Mouse (Mus musculus) kidney, embryonic 14.5 days (tissue): ENCODE data around the gene Golm1. TPM values are rescaled to one million over a fixed set of nuclear protein-coding genes. Genes with fewer than 3 reads are reported as not detected.
A peak's percentile ranks its signal among the peaks of the same experiment; 100 is the strongest.

Source experiments
- ATAC-seq: fragments of 200-750 bp; cut with Nextera tagmentation; 2 replicates; pipeline ENCODE4 v1.8.0; 2017; ENCODE audit warnings: moderate number of reproducible peaks, mild to moderate bottlenecking, moderate TSS enrichment, moderate library complexity; ENCODE audit not compliant: low FRiP score, low TSS enrichment
- H3K27ac ChIP-seq: fragments of 300-500 bp; sonication (generic); 2 replicates; pipeline ENCODE4 v1.5.1; 2014; ENCODE audit warnings: low read depth, mild to moderate bottlenecking, low read length, moderate library complexity, mixed read lengths
- H3K27me3 ChIP-seq: fragments of 300-500 bp; sonication (generic); 2 replicates; pipeline ENCODE4 v1.6.1; 2014; ENCODE audit warnings: mild to moderate bottlenecking, low read length; ENCODE audit not compliant: control insufficient read depth, insufficient read depth
- H3K36me3 ChIP-seq: fragments of 300-500 bp; sonication (generic); 2 replicates; pipeline ENCODE4 v1.6.1; 2014; ENCODE audit warnings: low read length, mixed read lengths; ENCODE audit not compliant: control insufficient read depth, insufficient read depth
- H3K4me1 ChIP-seq: fragments of 300-500 bp; sonication (generic); 2 replicates; pipeline ENCODE4 v1.6.1; 2014; ENCODE audit warnings: low read length, mixed read lengths; ENCODE audit not compliant: control insufficient read depth, insufficient read depth
- H3K4me2 ChIP-seq: fragments of 300-500 bp; sonication (generic); replicated peaks from 2 replicates; pipeline ENCODE4 v1.6.1; 2014; ENCODE audit warnings: low read depth, mild to moderate bottlenecking, low read length
- H3K4me3 ChIP-seq: fragments of 300-500 bp; sonication (generic); 2 replicates; pipeline ENCODE4 v1.5.1; 2014; ENCODE audit warnings: mild to moderate bottlenecking, low read length
- H3K9ac ChIP-seq: fragments of 300-500 bp; sonication (generic); 2 replicates; pipeline ENCODE4 v1.6.1; 2014; ENCODE audit warnings: low read depth, mild to moderate bottlenecking, low read length, moderate library complexity
- H3K9me3 ChIP-seq: fragments of 300-500 bp; sonication (generic); 2 replicates; pipeline ENCODE4 v1.6.1; 2016; ENCODE audit warnings: low read length; ENCODE audit not compliant: control insufficient read depth
- WGBS: fragments of 180-500 bp; shearing (Covaris S2); extraction: QIAGEN DNeasy Blood & Tissue Kit; methylation state at CpG from one replicate; pipeline ENCODE4 v1.1.7; 2014; 5-methylcytosine and 5-hydroxymethylcytosine counted together
- polyA plus RNA-seq: library from polyadenylated mRNA; unstranded; fragments of >200 nt; fragmentation: Nextera tagmentation; extraction: Ambion mirVana; gene quantifications from 2 replicates; pipeline ENCODE4 v1.2.1, GENCODE M21; 2014

The Golm1 gene
- polyA plus RNA-seq, 1 experiment from 2014 or later: 41.9 TPM

- no peaks in the 10 kb centered on the region for H3K36me3 ChIP-seq
- no peak overlapping the region for H3K9ac ChIP-seq
- no peak overlapping the region for H3K27ac ChIP-seq
- H3K4me3 ChIP-seq: no peak overlapping the region
- H3K9me3 ChIP-seq: no peaks in the 10 kb centered on the region
- H3K27me3 ChIP-seq: no peaks in the 10 kb centered on the region
- H3K4me2 ChIP-seq: no peak overlapping the region
- peaks cover 11% of the 10 kb centered on the region for H3K4me1 ChIP-seq
- 75% methylated on average over 2 of the region's 2 CpGs for WGBS
- no peak for ATAC-seq
These were observed 4.1 kb downstream of the Golm1 start for GRCm38 (mm10) chr13:59671521-59671920.

- Histone ChIP-seq H3K27me3 (no peaks in the 10 kb centered on the region), H3K4me2 (no peak overlapping the region), H3K36me3 (no peaks in the 10 kb centered on the region), H3K9ac (no peak overlapping the region), H3K4me1 (peaks cover 11% of the 10 kb centered on the region), H3K9me3 (no peaks in the 10 kb centered on the region), H3K4me3 (no peak overlapping the region), H3K27ac (no peak overlapping the region)
- WGBS: 90% methylated on average over 10 of the region's 10 CpGs
- no peak for ATAC-seq
These were observed 5.7 kb downstream of the Golm1 start for GRCm38 (mm10) chr13:59669946-59670345.

- 50% methylated on average over 11 of the region's 11 CpGs for WGBS
- Histone ChIP-seq H3K4me2 (no peak overlapping the region), H3K4me3 (no peak overlapping the region), H3K4me1 (peaks cover 4% of the 10 kb centered on the region; the same call in 1 of the 2 replicates), H3K36me3 (no peaks in the 10 kb centered on the region), H3K9me3 (no peaks in the 10 kb centered on the region), H3K9ac (no peak overlapping the region), H3K27ac (no peak overlapping the region), H3K27me3 (no peaks in the 10 kb centered on the region)
- ATAC-seq: peak; percentile 30; the same call in 1 of the 2 replicates
These were observed 7.0 kb downstream of the Golm1 start for GRCm38 (mm10) chr13:59668501-59669093.

GRCm38 (mm10) chr13:59667763-59668162 lies 7.8 kb downstream of the Golm1 start:
- H3K27ac ChIP-seq: no peak overlapping the region
- H3K4me3 ChIP-seq: no peak overlapping the region
- no peak overlapping the region for H3K9ac ChIP-seq
- no peaks in the 10 kb centered on the region for H3K36me3 ChIP-seq
- 92% methylated on average over 5 of the region's 5 CpGs for WGBS
- H3K9me3 ChIP-seq: no peaks in the 10 kb centered on the region
- ATAC-seq: no peak
- H3K4me2 ChIP-seq: no peak overlapping the region
- H3K4me1 ChIP-seq: no peaks in the 10 kb centered on the region
- H3K27me3 ChIP-seq: no peaks in the 10 kb centered on the region

GRCm38 (mm10) chr13:59663939-59664712 lies 11.5 kb downstream of the Golm1 start:
- no peak for ATAC-seq
- H3K27me3 ChIP-seq: no peaks in the 10 kb centered on the region
- H3K9ac ChIP-seq: no peak overlapping the region
- H3K36me3 ChIP-seq: peaks cover 8% of the 10 kb centered on the region; the same call in 1 of the 2 replicates
- no peak overlapping the region for H3K4me3 ChIP-seq
- no peak overlapping the region for H3K4me2 ChIP-seq
- no peak overlapping the region for H3K27ac ChIP-seq
- H3K9me3 ChIP-seq: no peaks in the 10 kb centered on the region
- 80% methylated on average over 19 of the region's 19 CpGs for WGBS
- H3K4me1 ChIP-seq: no peaks in the 10 kb centered on the region

GRCm38 (mm10) chr13:59661966-59662365 lies 13.6 kb downstream of the Golm1 start:
- no peaks in the 10 kb centered on the region for H3K4me1 ChIP-seq
- H3K9ac ChIP-seq: no peak overlapping the region
- H3K27me3 ChIP-seq: no peaks in the 10 kb centered on the region
- H3K4me3 ChIP-seq: no peak overlapping the region
- H3K4me2 ChIP-seq: no peak overlapping the region
- WGBS: 96% methylated on average over 12 of the region's 12 CpGs
- ATAC-seq: no peak
- H3K27ac ChIP-seq: no peak overlapping the region
- H3K9me3 ChIP-seq: no peaks in the 10 kb centered on the region
- peaks cover 8% of the 10 kb centered on the region; the same call in 1 of the 2 replicates for H3K36me3 ChIP-seq

GRCm38 (mm10) chr13:59661387-59661786 lies 14.2 kb downstream of the Golm1 start:
- Histone ChIP-seq H3K27ac (no peak overlapping the region), H3K36me3 (peaks cover 8% of the 10 kb centered on the region; the same call in 1 of the 2 replicates), H3K9ac (no peak overlapping the region), H3K9me3 (no peaks in the 10 kb centered on the region), H3K4me3 (no peak overlapping the region), H3K4me1 (0 out of 2 replicates have a peak, but pooled peaks cover 2% of the 10 kb centered on the region), H3K4me2 (no peak overlapping the region), H3K27me3 (no peaks in the 10 kb centered on the region)
- ATAC-seq: no peak
- whole genome bisulfite sequencing: 88% methylated on average over 8 of the region's 8 CpGs

GRCm38 (mm10) chr13:59660371-59660770 lies 15.2 kb downstream of the Golm1 start:
- no peak overlapping the region for H3K4me2 ChIP-seq

GRCm38 (mm10) chr13:59657781-59658180 lies 17.8 kb downstream of the Golm1 start:
- H3K4me1 ChIP-seq: peaks cover 9% of the 10 kb centered on the region
- no peak overlapping the region for H3K4me2 ChIP-seq
- peaks cover 8% of the 10 kb centered on the region; the same call in 1 of the 2 replicates for H3K36me3 ChIP-seq
- H3K9ac ChIP-seq: no peak overlapping the region
- H3K4me3 ChIP-seq: no peak overlapping the region
- no peaks in the 10 kb centered on the region for H3K9me3 ChIP-seq
- H3K27me3 ChIP-seq: no peaks in the 10 kb centered on the region
- no peak for ATAC-seq
- no peak overlapping the region for H3K27ac ChIP-seq
- 84% methylated on average over 5 of the region's 5 CpGs for WGBS

More at GRCm38 (mm10) chr13:59660371-59660770, 15.2 kb downstream of the Golm1 start:
- peaks cover 8% of the 10 kb centered on the region; the same call in 1 of the 2 replicates for H3K36me3 ChIP-seq
- 0 out of 2 replicates have a peak, but pooled peaks cover 2% of the 10 kb centered on the region for H3K4me1 ChIP-seq
- 96% methylated on average over 3 of the region's 3 CpGs for WGBS
- H3K9ac ChIP-seq: no peak overlapping the region
- no peaks in the 10 kb centered on the region for H3K9me3 ChIP-seq
- H3K27me3 ChIP-seq: no peaks in the 10 kb centered on the region
- no peak for ATAC-seq
- H3K27ac ChIP-seq: no peak overlapping the region
- no peak overlapping the region for H3K4me3 ChIP-seq
